Mouse (Mus musculus) forelimb bud, embryonic 11.5 days (tissue): Measurements from ENCODE around the gene Galt.
"Not testable (repeated sequence)": the region's sequence is repeated elsewhere in the genome, so short reads cannot be mapped to it uniquely, and the experiment has no call there.

Source experiments
- DNase-seq: peaks from one replicate; pipeline ENCODE4 v3.0.0-alpha.2; 2012; ENCODE audit warnings: low read depth, low spot score

Gene Galt

DNA sequence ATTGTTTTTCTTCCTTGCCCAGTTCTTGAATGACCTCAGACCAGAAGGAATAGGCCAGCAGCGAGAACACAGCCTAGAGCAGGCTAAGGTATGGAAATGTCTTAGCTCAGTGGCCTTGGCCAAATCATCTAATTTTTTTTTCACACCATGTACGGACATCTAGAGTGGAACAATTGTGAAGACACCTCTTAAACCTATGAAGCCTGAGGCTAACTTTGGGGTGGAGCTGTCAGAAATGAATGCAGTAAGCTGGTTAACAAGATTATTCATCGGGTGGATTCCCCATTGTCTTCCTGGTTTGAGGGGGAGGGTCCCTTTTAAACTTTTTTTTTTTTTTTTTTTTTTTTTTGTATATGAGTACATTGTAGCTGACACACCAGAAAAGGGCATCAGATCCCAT, 19.5 kb downstream of the Galt start:
- not testable (repeated sequence) for DNase-seq

DNA sequence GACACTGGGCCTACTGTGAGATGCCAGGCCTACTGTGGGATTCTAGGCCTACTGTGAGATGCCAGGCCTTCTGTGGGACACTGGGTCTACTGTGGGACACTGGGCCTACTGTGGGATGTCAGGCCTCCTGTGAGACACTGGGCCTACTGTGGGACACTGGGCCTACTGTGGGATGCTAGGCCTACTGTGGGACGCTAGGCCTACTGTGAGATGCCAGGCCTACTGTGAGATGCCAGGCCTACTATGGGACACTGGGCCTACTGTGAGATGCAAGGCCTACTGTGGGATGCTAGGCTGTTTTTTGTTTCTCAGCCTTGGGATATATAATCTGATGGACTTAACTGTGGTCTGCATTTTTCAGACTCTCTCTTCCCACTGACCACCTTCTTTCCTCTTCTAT, 20.8 kb downstream of the Galt start:
- not testable (repeated sequence) for DNase-seq

DNA sequence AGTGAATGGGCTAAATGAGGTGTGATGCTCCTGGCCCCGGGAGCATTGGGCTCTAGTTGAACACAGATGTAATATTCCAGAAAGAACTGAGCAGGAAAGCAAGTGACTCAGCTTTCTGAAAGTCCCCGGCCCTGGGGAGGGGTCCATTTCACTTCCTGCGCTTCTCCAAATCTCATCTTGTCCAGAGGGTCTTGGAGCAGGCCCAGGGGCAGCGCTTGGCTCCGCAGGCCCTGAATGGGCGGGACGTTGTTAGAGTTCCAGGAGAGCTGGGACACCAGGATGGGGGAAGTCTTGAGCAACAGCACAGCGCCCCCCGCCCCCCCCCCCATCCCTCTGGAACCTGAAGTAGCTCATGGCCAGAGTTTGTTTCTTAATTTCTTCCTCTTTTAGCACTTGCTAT, 26.2 kb downstream of the Galt start:
- DNase-seq: not testable (repeated sequence)

DNA sequence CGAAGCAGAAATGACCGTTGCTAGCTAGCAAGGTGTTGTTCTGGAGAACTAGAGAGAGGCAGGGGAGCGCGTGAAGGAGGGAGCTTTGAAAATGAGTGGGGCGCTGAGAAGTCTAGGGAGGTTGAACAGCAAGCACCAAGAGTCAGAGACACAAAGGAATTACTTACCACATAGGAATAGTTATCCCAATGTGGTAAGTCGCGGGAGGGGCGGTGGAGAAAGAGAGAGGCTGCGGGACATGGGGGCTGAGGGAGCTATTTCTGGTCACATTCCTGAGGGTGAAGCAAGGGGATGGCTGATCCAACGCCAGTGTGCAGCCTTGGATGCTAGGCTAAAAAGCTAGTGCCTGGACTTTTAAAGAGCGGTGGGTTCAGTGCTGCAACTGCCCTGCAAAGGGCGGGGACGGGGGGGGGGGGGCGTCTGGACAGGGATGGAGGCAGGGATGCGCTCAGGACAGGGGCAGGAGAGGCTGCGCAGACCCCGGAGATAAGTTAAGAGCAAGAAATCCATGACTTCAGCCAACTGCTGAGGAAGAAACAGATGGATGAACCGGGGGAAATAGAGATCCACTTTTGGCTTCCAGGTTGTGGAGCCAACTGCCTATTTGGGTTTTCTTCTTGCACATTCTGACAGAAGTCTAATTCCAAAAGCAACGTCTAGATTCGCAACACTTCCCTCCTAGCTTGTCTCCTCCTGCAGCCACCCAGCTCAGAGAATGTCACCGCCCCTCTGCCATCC, 26.9 kb downstream of the Galt start:
- not testable (repeated sequence) for DNase-seq

DNA sequence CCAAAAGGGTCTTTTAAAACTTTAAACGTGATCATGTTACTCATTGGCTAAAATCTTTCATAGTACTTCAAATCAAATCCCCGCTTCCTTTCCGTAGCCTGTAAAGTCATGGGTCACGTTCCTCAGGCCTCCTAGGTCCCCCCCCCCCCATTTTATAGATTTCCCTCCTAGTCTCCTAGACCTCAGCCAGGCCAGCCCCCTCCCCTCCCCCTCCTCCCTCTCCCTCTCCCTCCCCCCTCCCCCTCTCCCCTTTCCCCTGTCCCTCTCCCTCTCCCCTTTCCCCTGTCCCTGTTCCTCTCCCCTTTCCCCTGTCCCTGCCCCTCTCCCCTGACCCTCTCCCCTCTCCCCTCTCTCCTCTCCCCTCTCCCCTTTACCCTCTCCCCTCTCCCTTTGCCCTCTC, 27.7 kb downstream of the Galt start:
- not testable (repeated sequence) for DNase-seq

DNA sequence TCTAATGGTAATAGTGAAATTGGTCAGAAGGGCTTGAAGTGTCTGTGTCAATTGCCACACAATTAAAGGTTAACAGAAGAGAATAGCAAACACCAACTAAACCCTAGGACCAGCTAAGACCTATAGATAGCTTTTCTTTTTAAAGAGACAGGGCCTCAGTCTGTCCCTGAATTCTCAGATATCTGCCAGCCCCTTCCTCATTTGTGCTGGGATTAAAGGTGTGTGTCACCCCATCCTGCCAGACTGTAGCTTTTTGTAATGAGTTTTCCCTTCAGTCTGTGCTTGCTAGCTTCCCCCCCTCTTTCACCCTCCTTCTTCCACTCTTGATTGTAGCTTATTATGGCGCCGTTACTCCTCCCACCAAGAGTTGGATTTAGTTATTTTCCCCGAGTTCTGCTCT, 28.2 kb downstream of the Galt start:
- DNase-seq: not testable (repeated sequence)
